Mouse (Mus musculus) embryo, embryonic 9.5 days (tissue): ENCODE data around the gene Sspn.

Experiments used
- DNase-seq: peaks from one replicate; pipeline ENCODE4 v3.0.0-alpha.2; 2017; ENCODE audit errors: extremely low spot score

The Sspn gene

DNA sequence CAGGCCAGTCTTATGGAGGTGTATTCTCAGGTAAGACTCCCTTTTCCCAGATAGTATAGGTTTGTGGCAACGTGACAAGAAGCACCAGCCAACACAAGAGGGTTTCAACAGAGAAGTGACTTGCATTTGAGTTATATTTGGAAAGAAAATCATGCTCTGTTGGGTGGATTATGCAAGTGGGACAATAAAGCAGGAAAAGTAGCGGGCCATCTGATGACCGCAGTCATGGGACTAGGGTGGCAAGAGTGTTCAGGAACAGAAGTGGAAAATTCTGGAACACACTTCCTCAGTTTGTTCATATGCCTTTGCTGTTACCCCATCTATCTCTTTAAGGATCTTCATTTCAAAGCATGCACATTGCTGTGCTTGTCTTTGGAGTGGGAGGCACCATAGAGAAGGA, 82.9 kb downstream of the Sspn start:
- no peak for DNase-seq
